Mouse (Mus musculus) forebrain, embryonic 11.5 days (tissue): ENCODE results near the gene Fsip1. TPM values are rescaled to one million over a fixed set of nuclear protein-coding genes. Genes with fewer than 3 reads are reported as not detected.
A peak's percentile ranks its signal among the peaks of the same experiment; 100 is the strongest.

Experiments
- ATAC-seq: fragments of 200-750 bp; cut with Nextera tagmentation; replicated peaks from 2 replicates; pipeline ENCODE4 v1.8.0; 2017; ENCODE audit warnings: moderate TSS enrichment; ENCODE audit not compliant: low FRiP score
- DNase-seq: peaks from one replicate; pipeline ENCODE4 v3.0.0-alpha.2; 2017; ENCODE audit warnings: low spot score
- H3K27ac ChIP-seq: fragments of 300-500 bp; sonication (generic); 2 replicates; pipeline ENCODE4 v1.5.1; 2014; ENCODE audit warnings: low read depth, low read length
- H3K27me3 ChIP-seq: fragments of 300-500 bp; sonication (generic); 2 replicates; pipeline ENCODE4 v1.6.1; 2014; ENCODE audit warnings: mild to moderate bottlenecking, low read length, mixed read lengths; ENCODE audit not compliant: control insufficient read depth, insufficient read depth
- H3K36me3 ChIP-seq: fragments of 300-500 bp; sonication (generic); 2 replicates; pipeline ENCODE4 v1.6.1; 2014; ENCODE audit warnings: mild to moderate bottlenecking, low read length, moderate library complexity, mixed read lengths; ENCODE audit not compliant: control insufficient read depth, insufficient read depth
- H3K4me1 ChIP-seq: fragments of 300-500 bp; sonication (generic); replicated peaks from 2 replicates; pipeline ENCODE4 v1.6.1; 2014; ENCODE audit warnings: low read length, mixed read lengths; ENCODE audit not compliant: control insufficient read depth, insufficient read depth
- H3K4me2 ChIP-seq: fragments of 300-500 bp; sonication (generic); 2 replicates; pipeline ENCODE4 v1.6.1; 2014; ENCODE audit warnings: low read depth, mild to moderate bottlenecking, low read length, moderate library complexity, mixed read lengths; ENCODE audit not compliant: severe bottlenecking
- H3K4me3 ChIP-seq: fragments of 300-500 bp; sonication (generic); 2 replicates; pipeline ENCODE4 v1.5.1; 2014; ENCODE audit warnings: low read depth, low read length
- H3K9ac ChIP-seq: fragments of 300-500 bp; sonication (generic); 2 replicates; pipeline ENCODE4 v1.6.1; 2014; ENCODE audit warnings: low read length
- H3K9me3 ChIP-seq: fragments of 300-500 bp; sonication (generic); 2 replicates; pipeline ENCODE4 v1.6.1; 2016; ENCODE audit warnings: low read length, mixed read lengths; ENCODE audit not compliant: control insufficient read depth
- WGBS: fragments of 180-500 bp; shearing (Covaris S2); extraction: QIAGEN DNeasy Blood & Tissue Kit; methylation state at CpG from one replicate; pipeline ENCODE4 v1.1.7; 2014; 5-methylcytosine and 5-hydroxymethylcytosine counted together
- polyA plus RNA-seq: library from polyadenylated mRNA; unstranded; fragments of >200 nt; fragmentation: Nextera tagmentation; extraction: Ambion mirVana; gene quantifications from 2 replicates; pipeline ENCODE4 v1.2.1, GENCODE M21; 2014

Fsip1 gene
- polyA plus RNA-seq, 1 experiment from 2014 or later = 4.2 TPM

DNA sequence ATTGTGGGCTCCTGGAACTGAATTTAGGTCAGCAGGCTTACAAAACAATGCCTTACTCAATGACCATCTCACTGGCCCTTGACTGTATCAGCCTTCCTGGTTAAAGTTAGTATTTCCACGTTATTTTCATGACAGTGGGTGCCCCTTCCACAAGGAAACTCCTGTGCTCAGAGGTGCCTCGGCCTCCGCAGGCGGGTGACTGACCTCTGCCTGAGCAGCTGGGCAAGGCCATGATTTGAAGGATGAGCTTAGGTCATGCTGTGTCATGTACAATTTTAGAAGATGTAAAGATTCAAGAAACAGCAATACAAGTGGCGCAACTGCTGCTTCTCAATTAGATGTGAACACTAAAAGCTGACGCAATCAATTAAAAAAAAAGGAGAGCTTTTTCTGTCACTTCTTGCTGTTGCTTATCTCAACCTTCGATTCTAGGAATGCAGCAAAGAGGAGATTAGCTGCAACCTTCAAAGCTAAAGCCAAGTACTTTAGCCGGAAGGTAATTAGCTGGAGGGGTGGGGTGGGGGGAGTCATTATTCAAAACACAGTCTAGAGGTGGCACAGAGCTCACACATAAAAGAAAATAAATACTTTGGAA, 50.7 kb downstream of the Fsip1 start:
- Histone ChIP-seq H3K27ac (no peak overlapping the region), H3K4me1 (peaks cover 25% of the 10 kb centered on the region), H3K9ac (no peak overlapping the region), H3K4me2 (no peak overlapping the region), H3K36me3 (no peaks in the 10 kb centered on the region), H3K9me3 (no peaks in the 10 kb centered on the region), H3K27me3 (no peaks in the 10 kb centered on the region), H3K4me3 (no peak overlapping the region)
- WGBS = 33% methylated on average over 8 of the region's 8 CpGs
- DNase-seq (no peak), ATAC-seq (no peak)

DNA sequence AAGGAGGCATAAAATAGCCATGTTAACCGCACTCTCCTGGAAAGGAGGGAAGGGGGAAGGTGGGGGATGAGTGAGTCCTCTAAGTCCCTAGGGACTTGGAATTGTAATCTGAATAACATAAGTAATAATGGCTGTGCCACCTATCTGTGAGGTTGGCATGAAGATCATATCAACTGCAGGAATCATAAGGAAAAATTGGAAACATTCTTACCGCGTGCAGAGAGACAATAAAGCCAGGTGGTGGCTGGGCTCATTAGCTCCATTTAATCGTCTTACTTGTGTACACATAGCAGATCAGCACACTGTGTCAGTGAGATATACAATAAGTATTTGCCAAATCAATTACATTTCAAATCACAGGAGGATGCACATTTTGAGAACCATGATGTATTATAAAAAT, 52.1 kb downstream of the Fsip1 start:
- H3K4me2 ChIP-seq = no peak overlapping the region
- ATAC-seq (no peak), DNase-seq (no peak)
- no peaks in the 10 kb centered on the region for H3K27me3 ChIP-seq
- no peaks in the 10 kb centered on the region for H3K9me3 ChIP-seq
- H3K4me3 ChIP-seq = no peak overlapping the region
- 45% methylated on average over 4 of the region's 4 CpGs for WGBS
- no peaks in the 10 kb centered on the region for H3K36me3 ChIP-seq
- peak overlapping the region; percentile 81; the same call in 1 of the 2 replicates for H3K27ac ChIP-seq
- no peak overlapping the region for H3K9ac ChIP-seq
- H3K4me1 ChIP-seq = peaks cover 25% of the 10 kb centered on the region

DNA sequence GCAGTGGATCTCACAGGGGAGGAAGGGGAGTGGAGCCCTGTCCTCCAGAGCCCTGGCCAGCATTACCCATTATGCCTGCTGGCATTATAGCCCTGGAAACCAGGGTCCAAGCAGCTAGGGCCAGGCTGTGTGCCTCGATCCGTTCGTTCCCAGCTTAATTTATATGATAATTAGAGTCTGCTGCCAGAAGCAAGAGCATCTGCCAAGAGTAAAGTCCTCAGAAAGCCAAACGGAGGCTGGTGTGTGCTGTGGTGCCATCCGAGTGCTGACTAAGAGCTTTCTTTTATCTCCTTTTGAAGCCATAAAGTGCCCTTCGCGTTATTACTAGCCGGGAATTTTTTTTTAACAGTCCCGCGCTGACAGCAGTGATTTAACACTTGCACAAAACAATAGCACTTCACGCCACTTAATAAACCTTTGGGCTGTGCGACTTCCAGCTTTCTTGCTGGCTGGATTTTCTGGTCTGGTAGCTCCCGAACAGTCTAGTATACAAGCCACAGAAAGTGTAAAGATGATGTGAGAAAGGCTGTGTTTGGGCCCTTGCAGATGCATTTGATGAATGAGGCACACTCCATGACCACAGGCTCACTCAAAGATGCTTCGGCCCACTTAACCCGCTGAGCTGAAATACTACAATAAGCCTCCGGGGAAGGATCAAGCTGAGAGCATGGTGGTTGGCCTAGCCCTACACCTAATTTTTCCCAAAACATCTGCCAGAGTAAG, 52.9 kb downstream of the Fsip1 start:
- ATAC-seq (peak; percentile 70), DNase-seq (peak; percentile 64)
- Histone ChIP-seq H3K9ac (peak overlapping the region; percentile 27; the same call in 1 of the 2 replicates), H3K4me3 (no peak overlapping the region), H3K4me2 (peak overlapping the region; percentile 45), H3K27me3 (no peaks in the 10 kb centered on the region), H3K27ac (peak overlapping the region; percentile 81), H3K36me3 (no peaks in the 10 kb centered on the region), H3K4me1 (peaks cover 25% of the 10 kb centered on the region), H3K9me3 (no peaks in the 10 kb centered on the region)
- WGBS = 7% methylated on average over 16 of the region's 16 CpGs

DNA sequence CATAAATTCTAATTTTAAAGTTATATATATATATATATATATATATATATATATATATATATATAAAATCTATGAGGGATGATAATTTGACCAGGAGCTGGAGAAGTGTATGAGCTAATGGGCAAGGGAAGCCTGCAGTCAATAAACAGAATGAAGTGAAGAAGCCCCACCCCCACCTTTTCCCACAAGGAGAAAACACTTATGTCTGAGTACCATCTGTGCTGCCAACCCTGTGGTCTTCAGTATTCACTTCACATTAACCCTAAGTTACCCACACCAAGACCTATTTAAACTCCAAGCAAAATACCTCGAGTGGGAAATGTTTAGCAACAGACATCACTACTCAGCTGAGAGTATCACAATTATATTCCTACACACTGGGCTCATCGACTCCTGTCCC, 53.8 kb downstream of the Fsip1 start:
- ATAC-seq (no peak), DNase-seq (no peak)
- Histone ChIP-seq H3K9me3 (no peaks in the 10 kb centered on the region), H3K4me3 (no peak overlapping the region), H3K9ac (no peak overlapping the region), H3K4me2 (peak overlapping the region; percentile 45; the same call in 1 of the 2 replicates), H3K36me3 (no peaks in the 10 kb centered on the region), H3K4me1 (peaks cover 25% of the 10 kb centered on the region), H3K27ac (peak overlapping the region; percentile 81), H3K27me3 (no peaks in the 10 kb centered on the region)
- 47% methylated on average over 2 of the region's 2 CpGs for WGBS

DNA sequence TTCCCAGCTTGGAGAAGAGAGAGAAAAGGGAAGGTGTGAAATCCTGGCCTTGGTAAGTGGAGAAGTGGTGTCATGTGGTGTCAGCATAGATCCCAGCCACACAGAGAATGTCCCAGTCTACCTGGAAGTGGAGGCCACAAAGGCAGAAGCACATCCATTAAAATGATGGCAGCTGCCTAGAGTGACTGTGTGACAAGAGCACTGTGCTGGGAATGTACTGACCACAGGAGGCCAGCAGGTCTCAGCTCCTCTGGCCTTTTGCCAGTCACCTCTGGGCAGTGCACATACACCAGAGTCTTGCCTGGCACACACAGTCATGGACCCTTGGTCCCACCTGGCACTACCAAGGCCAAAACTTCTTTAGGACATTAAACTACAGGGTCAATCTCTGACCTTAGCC, 54.8 kb downstream of the Fsip1 start:
- peaks cover 25% of the 10 kb centered on the region for H3K4me1 ChIP-seq

DNA sequence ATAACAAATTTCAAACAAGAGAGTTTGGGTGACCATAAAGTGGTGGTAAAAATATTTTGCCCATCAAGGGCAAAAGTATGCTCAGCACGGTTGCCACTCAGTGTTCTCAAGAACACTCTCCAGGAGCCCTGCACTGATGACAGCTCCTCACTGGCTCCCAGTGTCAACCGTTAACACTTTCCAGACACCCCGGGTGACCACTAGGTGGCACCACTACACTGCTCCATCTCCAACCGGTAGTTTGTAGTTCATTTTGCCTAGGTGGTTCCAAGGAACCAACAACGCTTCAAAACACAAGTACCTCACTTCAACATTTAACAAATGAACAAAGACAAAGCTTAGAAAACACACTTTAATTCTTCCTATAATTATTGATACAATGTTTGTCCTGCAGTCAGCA, 56.9 kb downstream of the Fsip1 start:
- peaks cover 15% of the 10 kb centered on the region; the same call in 1 of the 2 replicates for H3K4me1 ChIP-seq
- H3K27ac ChIP-seq = no peak overlapping the region
- H3K4me3 ChIP-seq = no peak overlapping the region
- no peak overlapping the region for H3K4me2 ChIP-seq
- DNase-seq (peak; percentile 89), ATAC-seq (peak; percentile 60; the same call in 1 of the 2 replicates)
- no peaks in the 10 kb centered on the region for H3K36me3 ChIP-seq
- WGBS = 11% methylated on average over 5 of the region's 5 CpGs
- H3K27me3 ChIP-seq = no peaks in the 10 kb centered on the region
- no peaks in the 10 kb centered on the region for H3K9me3 ChIP-seq
- no peak overlapping the region for H3K9ac ChIP-seq

More for the DNA sequence above, 54.8 kb downstream of the Fsip1 start:
- ATAC-seq (no peak), DNase-seq (no peak)
- no peak overlapping the region for H3K4me3 ChIP-seq
- H3K27ac ChIP-seq = no peak overlapping the region
- H3K9me3 ChIP-seq = no peaks in the 10 kb centered on the region
- H3K36me3 ChIP-seq = no peaks in the 10 kb centered on the region
- H3K9ac ChIP-seq = no peak overlapping the region
- no peak overlapping the region for H3K4me2 ChIP-seq
- no peaks in the 10 kb centered on the region for H3K27me3 ChIP-seq

DNA sequence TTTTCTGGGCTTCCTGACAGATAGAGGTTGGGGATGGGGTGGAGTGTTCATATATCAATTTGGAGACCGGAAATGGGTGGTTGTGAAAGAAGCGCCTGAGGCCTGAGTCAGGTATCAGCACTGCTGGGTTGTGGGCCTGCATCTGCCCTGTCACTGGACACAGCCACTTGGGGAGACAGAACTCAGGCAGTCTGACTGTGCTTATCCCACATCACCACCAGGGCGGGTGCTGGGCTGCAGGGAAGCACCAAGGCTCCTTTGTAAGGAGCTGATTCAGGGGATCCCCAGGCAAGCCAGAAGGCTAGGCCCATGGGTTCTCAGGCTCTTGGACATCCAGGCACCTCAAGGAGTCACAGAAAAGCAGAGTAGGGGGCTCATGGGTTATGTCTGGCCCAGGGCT, 59.8 kb downstream of the Fsip1 start:
- WGBS = 83% methylated on average over 3 of the region's 3 CpGs
- ATAC-seq (no peak), DNase-seq (no peak)
- H3K36me3 ChIP-seq = no peaks in the 10 kb centered on the region
- H3K9ac ChIP-seq = no peak overlapping the region
- no peaks in the 10 kb centered on the region for H3K9me3 ChIP-seq
- no peak overlapping the region for H3K4me3 ChIP-seq
- no peaks in the 10 kb centered on the region for H3K27me3 ChIP-seq
- no peak overlapping the region for H3K27ac ChIP-seq
- no peak overlapping the region for H3K4me2 ChIP-seq
- no peaks in the 10 kb centered on the region for H3K4me1 ChIP-seq

DNA sequence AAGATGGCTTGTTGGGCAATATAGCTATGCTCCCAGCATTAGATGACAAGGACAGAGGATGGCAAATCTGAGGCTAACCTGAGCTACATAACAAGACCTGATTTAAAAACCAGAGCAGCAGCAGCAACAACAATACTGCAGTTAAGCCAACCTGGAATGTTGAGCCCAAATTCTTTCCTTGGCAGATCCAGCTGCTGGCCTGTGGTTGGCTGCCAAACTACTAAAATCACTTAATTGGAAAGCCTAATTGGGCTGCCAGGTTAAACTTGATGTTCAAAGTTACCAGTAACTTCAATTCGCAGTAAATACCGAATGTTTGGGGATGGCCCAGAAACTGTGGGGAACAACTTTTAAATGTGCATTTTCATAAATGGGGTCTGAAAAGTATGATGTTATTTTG, 74.6 kb downstream of the Fsip1 start:
- Histone ChIP-seq H3K27ac (no peak overlapping the region), H3K9me3 (no peaks in the 10 kb centered on the region; the same call in 1 of the 2 replicates), H3K4me3 (no peak overlapping the region), H3K4me1 (0 out of 2 replicates have a peak, but pooled peaks cover 2% of the 10 kb centered on the region), H3K9ac (no peak overlapping the region), H3K36me3 (no peaks in the 10 kb centered on the region), H3K27me3 (no peaks in the 10 kb centered on the region), H3K4me2 (no peak overlapping the region)
- WGBS = 85% methylated on average over 2 of the region's 2 CpGs
- ATAC-seq (no peak), DNase-seq (no peak)
